In the genomic region with DNA sequence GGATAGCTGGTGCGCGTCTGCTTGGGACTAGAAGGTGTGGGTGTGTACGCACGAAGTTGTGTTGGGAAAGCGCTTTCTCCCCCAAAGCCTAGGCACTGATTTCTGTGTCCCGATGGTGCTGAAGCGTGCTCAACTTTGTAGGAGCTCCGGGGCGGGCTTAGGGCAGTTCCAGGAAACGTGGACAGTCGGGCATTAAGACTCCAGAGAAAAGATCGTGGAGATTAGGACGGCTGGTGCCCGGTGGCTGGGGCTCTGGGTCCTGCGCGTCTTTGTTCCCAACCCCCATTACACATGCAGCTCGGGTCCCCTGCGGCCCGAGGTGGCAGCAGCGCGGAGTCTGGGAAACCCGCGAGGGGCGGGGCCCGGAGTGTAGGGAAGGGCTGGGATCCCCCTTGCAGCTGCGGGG, we compare ENCODE assay signal across 8 mouse cellular contexts. TPM values are rescaled to one million over a fixed set of nuclear protein-coding genes. Genes with fewer than 3 reads are reported as not detected.
DNase-seq lines count a peak whose midpoint lies in the region; ATAC-seq and TF ChIP-seq lines count a peak whose summit lies in the region.

No protein-coding gene starts in this region.

- no peak for DNase-seq in spleen, adult 2 months (ENCODE audit: low read depth in 1 of 2, low spot score in 2 of 2)
- no peak for DNase-seq in spleen, adult 18-20 months
- peak; percentile 78 for DNase-seq in embryo, embryonic 10 days (ENCODE audit: low spot score)
- DNase-seq in heart, embryonic 10.5 days (ENCODE audit: low spot score) = no peak
- DNase-seq in kidney, postnatal 10 days = peak; percentile 69
- peak; percentile 41 for DNase-seq in lung, adult 2 months
- DNase-seq in retina, adult 2 months (ENCODE audit: low read depth, low spot score) = peak; percentile 16

- no peak for TF ChIP-seq POLR2A in spleen, adult 2 months (IDR thresholded peaks at IDR 0.05; ENCODE audit: low read depth, low read length)
- TF ChIP-seq POLR2A in lung, adult 2 months (IDR thresholded peaks at IDR 0.05; ENCODE audit: borderline replicate concordance, extremely low read depth, low read depth, low read length) = no peak

- WGBS in spleen, adult 2 months = 2% methylated on average over 26 of the region's 26 CpGs
- WGBS in heart, embryonic 10.5 days = 0% methylated on average over 26 of the region's 26 CpGs
- WGBS in lung, adult 2 months = under 1% methylated on average over 26 of the region's 26 CpGs

- no peaks in the 10 kb centered on the region for H3K9me3 ChIP-seq in heart, embryonic 10.5 days

- TF ChIP-seq CTCF in spleen, adult 2 months (IDR thresholded peaks at IDR 0.05; ENCODE audit: extremely low read depth, insufficient read depth, insufficient read length, insufficient replicate concordance) = no peak
- no peak for TF ChIP-seq CTCF in lung, adult 2 months (IDR thresholded peaks at IDR 0.05; ENCODE audit: insufficient read depth, low read length)

- H3K36me3 ChIP-seq in spleen, adult 2 months (ENCODE audit: control insufficient read depth, insufficient read depth, low read length) = no peaks in the 10 kb centered on the region
- peaks cover 19% of the 10 kb centered on the region; the same call in 1 of the 2 replicates for H3K36me3 ChIP-seq in heart, embryonic 10.5 days

- no peak overlapping the region for H3K27ac ChIP-seq in spleen, adult 2 months (ENCODE audit: insufficient read depth, low read length)
- H3K27ac ChIP-seq in heart, embryonic 10.5 days = peak overlapping the region; percentile 99

- H3K27me3 ChIP-seq in spleen, adult 2 months (ENCODE audit: control insufficient read depth, insufficient read depth, low read length) = peaks cover 13% of the 10 kb centered on the region
- H3K27me3 ChIP-seq in heart, embryonic 10.5 days (ENCODE audit: insufficient read depth, poor library complexity, severe bottlenecking) = no peaks in the 10 kb centered on the region

- H3K4me3 ChIP-seq in spleen, adult 2 months (ENCODE audit: extremely low read depth, insufficient read depth, insufficient read length) = peak overlapping the region; percentile 44; the same call in 1 of the 2 replicates
- peak overlapping the region; percentile 93 for H3K4me3 ChIP-seq in heart, embryonic 10.5 days
- peak overlapping the region; percentile 75 for H3K4me3 ChIP-seq in lung, adult 2 months (replicated peaks; ENCODE audit: extremely low read depth, low read depth, low read length)

- peaks cover 6% of the 10 kb centered on the region for H3K4me1 ChIP-seq in spleen, adult 2 months (ENCODE audit: control insufficient read depth, insufficient read depth, insufficient read length)
- H3K4me1 ChIP-seq in heart, embryonic 10.5 days = peaks cover 51% of the 10 kb centered on the region
- peaks cover 7% of the 10 kb centered on the region for H3K4me1 ChIP-seq in lung, adult 2 months (ENCODE audit: control insufficient read depth, insufficient read depth, low read length)

- ATAC-seq in megakaryocyte progenitor cell, adult 5-6 weeks (replicated peaks; ENCODE audit: poor library complexity) = no peak

RNA-seq across cellular contexts. Expression of gene Acvr2b, which starts 1.3 kb away (rescaled TPM):
- polyA plus RNA-seq in spleen, adult 2 months (2012; rRNA removed) = 1.3 and 1.5 TPM in 2 replicates
- polyA plus RNA-seq in heart, embryonic 10.5 days (2016; fragmentation: Nextera tagmentation; extraction: Ambion mirVana) = 29.6 and 35.4 TPM in 2 replicates
- 11.4 and 11.8 TPM in 2 replicates for polyA plus RNA-seq in lung, adult 2 months (2012; rRNA removed)
- 1.2 TPM in 2 replicates for total RNA-seq in megakaryocyte progenitor cell, adult 5-6 weeks (2015)
- total RNA-seq in megakaryocyte progenitor cell, adult 5-6 weeks (2017) = 0.68 and 1.2 TPM in 2 replicates

RNA-seq across cellular contexts. Expression of gene Slc22a14, which starts 37.9 kb away (rescaled TPM):
- polyA plus RNA-seq in spleen, adult 2 months (2012; rRNA removed) = 0.19 and 0.22 TPM in 2 replicates
- polyA plus RNA-seq in heart, embryonic 10.5 days (2016; fragmentation: Nextera tagmentation; extraction: Ambion mirVana) = not detected in 2 replicates
- 0.80 and 0.99 TPM in 2 replicates for polyA plus RNA-seq in lung, adult 2 months (2012; rRNA removed)
- total RNA-seq in megakaryocyte progenitor cell, adult 5-6 weeks (2015) = not detected in 2 replicates
- total RNA-seq in megakaryocyte progenitor cell, adult 5-6 weeks (2017) = not detected in 2 replicates

RNA-seq across cellular contexts. Expression of gene Exog, which starts 41.5 kb away (rescaled TPM):
- polyA plus RNA-seq in spleen, adult 2 months (2012; rRNA removed) = 1.9 and 2.2 TPM in 2 replicates
- 16.2 and 25.0 TPM in 2 replicates for polyA plus RNA-seq in heart, embryonic 10.5 days (2016; fragmentation: Nextera tagmentation; extraction: Ambion mirVana)
- polyA plus RNA-seq in lung, adult 2 months (2012; rRNA removed) = 1.8 and 3.2 TPM in 2 replicates
- total RNA-seq in megakaryocyte progenitor cell, adult 5-6 weeks (2015) = 8.7 and 10.2 TPM in 2 replicates
- total RNA-seq in megakaryocyte progenitor cell, adult 5-6 weeks (2017) = 5.1 and 5.2 TPM in 2 replicates

RNA-seq across cellular contexts. Expression of gene Xylb, which starts 46.1 kb away (rescaled TPM):
- polyA plus RNA-seq in spleen, adult 2 months (2012; rRNA removed) = 1.3 and 2.0 TPM in 2 replicates
- polyA plus RNA-seq in heart, embryonic 10.5 days (2016; fragmentation: Nextera tagmentation; extraction: Ambion mirVana) = 2.0 and 5.5 TPM in 2 replicates
- polyA plus RNA-seq in lung, adult 2 months (2012; rRNA removed) = 6.7 and 7.0 TPM in 2 replicates
- total RNA-seq in megakaryocyte progenitor cell, adult 5-6 weeks (2015) = 3.6 and 3.8 TPM in 2 replicates
- total RNA-seq in megakaryocyte progenitor cell, adult 5-6 weeks (2017) = 2.2 and 5.2 TPM in 2 replicates

Comparison
In these comparisons a context has a peak if more than half of its experiments do, and no peak if none do; other contexts are left out.
1. DNase-seq: peak in embryo, embryonic 10 days (single experiment), kidney, postnatal 10 days (single experiment), lung, adult 2 months (single experiment) and retina, adult 2 months (single experiment); none in spleen, adult 2 months (0 of 2), spleen, adult 18-20 months (0 of 2) and heart, embryonic 10.5 days (single experiment).
2. Peak in every context shown above with its lines, with median percentiles within 50 percentile points of each other: H3K4me3 ChIP-seq.